Mouse (Mus musculus): ENCODE measurements around the gene Cd69. TPM values are rescaled to one million over a fixed set of nuclear protein-coding genes. Genes with fewer than 3 reads are reported as not detected.

Cd69 gene
- polyA plus RNA-seq, 1 experiment from 2014 or later, result not detected

Other genes with a start within 250 kb of the Cd69 start
- not detected in 2 replicates for gene Klrb1f, start 229.5 kb downstream of the Cd69 start, polyA plus RNA-seq (2016; fragmentation: Nextera tagmentation; extraction: Ambion mirVana)
- 0.12 TPM in 1 of 2 replicates, not detected in the other for gene Clec2e, start 174.5 kb downstream of the Cd69 start, polyA plus RNA-seq (2016; fragmentation: Nextera tagmentation; extraction: Ambion mirVana)
- gene Clec2d, start 94.8 kb downstream of the Cd69 start, polyA plus RNA-seq (2016; fragmentation: Nextera tagmentation; extraction: Ambion mirVana), result not detected in 2 replicates
- gene 4922502D21Rik, start 56.4 kb upstream of the Cd69 start, polyA plus RNA-seq (2016; fragmentation: Nextera tagmentation; extraction: Ambion mirVana), result not detected in 2 replicates
- gene Clec12a, start 67.3 kb upstream of the Cd69 start, polyA plus RNA-seq (2016; fragmentation: Nextera tagmentation; extraction: Ambion mirVana), result 0.18 and 0.31 TPM in 2 replicates
- gene Clec12b, start 110.4 kb upstream of the Cd69 start, polyA plus RNA-seq (2016; fragmentation: Nextera tagmentation; extraction: Ambion mirVana), result not detected in 2 replicates
- 5.8 and 7.1 TPM in 2 replicates for gene Clec1b, start 121.9 kb upstream of the Cd69 start, polyA plus RNA-seq (2016; fragmentation: Nextera tagmentation; extraction: Ambion mirVana)
- gene Clec9a, start 133.4 kb upstream of the Cd69 start, polyA plus RNA-seq (2016; fragmentation: Nextera tagmentation; extraction: Ambion mirVana), result 0.19 and 0.23 TPM in 2 replicates
- gene Clec1a, start 176.6 kb upstream of the Cd69 start, polyA plus RNA-seq (2016; fragmentation: Nextera tagmentation; extraction: Ambion mirVana), result 1.2 TPM in 2 replicates
- not detected in 2 replicates for gene Olr1, start 231.7 kb upstream of the Cd69 start, polyA plus RNA-seq (2016; fragmentation: Nextera tagmentation; extraction: Ambion mirVana)
- gene Tmem52b, start 237.1 kb upstream of the Cd69 start, polyA plus RNA-seq (2016; fragmentation: Nextera tagmentation; extraction: Ambion mirVana), result not detected in 2 replicates

All from forebrain, embryonic 12.5 days (tissue).